Mouse (Mus musculus): ENCODE results near the gene Magi3. TPM values are rescaled to one million over a fixed set of nuclear protein-coding genes. Genes with fewer than 3 reads are reported as not detected.

Magi3 gene
- polyA plus RNA-seq, 1 experiment from 2014 or later, result 2.0 TPM

GRCm38 (mm10) chr3:103987831-103988432, 232.2 kb downstream of the Magi3 start:
- Histone ChIP-seq H3K4me3 (ENCODE audit: low read depth, low read length) (no peak overlapping the region), H3K4me2 (ENCODE audit: low read depth, low read length) (no peak overlapping the region), H3K27me3 (ENCODE audit: insufficient read depth, low read length) (no peaks in the 10 kb centered on the region), H3K36me3 (replicated peaks; ENCODE audit: insufficient read depth, low read length) (peaks cover 25% of the 10 kb centered on the region), H3K9ac (replicated peaks) (no peak overlapping the region), H3K4me1 (ENCODE audit: insufficient read depth) (0 out of 2 replicates have a peak, but pooled peaks cover 2% of the 10 kb centered on the region), H3K9me3 (ENCODE audit: low read length) (no peaks in the 10 kb centered on the region), H3K27ac (ENCODE audit: low read depth) (no peak overlapping the region)
- 68% methylated on average over 5 of the region's 5 CpGs for WGBS (ENCODE audit: insufficient replicate concordance)
- TF ChIP-seq CTCF (IDR thresholded peaks at IDR 0.05; ENCODE audit: low read depth) (no peak), EP300 (IDR thresholded peaks at IDR 0.05; ENCODE audit: low read depth) (no peak)
- DNase-seq (no peak), ATAC-seq (no peak)

GRCm38 (mm10) chr3:103985194-103985593, 235.0 kb downstream of the Magi3 start:
- Histone ChIP-seq H3K27ac (ENCODE audit: low read depth) (no peak overlapping the region), H3K4me3 (ENCODE audit: low read depth, low read length) (no peak overlapping the region), H3K4me2 (ENCODE audit: low read depth, low read length) (no peak overlapping the region), H3K9me3 (ENCODE audit: low read length) (no peaks in the 10 kb centered on the region), H3K36me3 (replicated peaks; ENCODE audit: insufficient read depth, low read length) (peaks cover 11% of the 10 kb centered on the region), H3K4me1 (ENCODE audit: insufficient read depth) (0 out of 2 replicates have a peak, but pooled peaks cover 2% of the 10 kb centered on the region), H3K9ac (replicated peaks) (no peak overlapping the region), H3K27me3 (ENCODE audit: insufficient read depth, low read length) (no peaks in the 10 kb centered on the region)
- TF ChIP-seq EP300 (IDR thresholded peaks at IDR 0.05; ENCODE audit: low read depth), result no peak
- TF ChIP-seq CTCF (IDR thresholded peaks at IDR 0.05; ENCODE audit: low read depth), result no peak
- 58% methylated on average over 2 of the region's 2 CpGs for WGBS (ENCODE audit: insufficient replicate concordance)
- ATAC-seq (peak; percentile 31; the same call in 1 of the 2 replicates), DNase-seq (no peak)

- no peak for TF ChIP-seq EP300 (IDR thresholded peaks at IDR 0.05; ENCODE audit: low read depth)
- no peak for TF ChIP-seq CTCF (IDR thresholded peaks at IDR 0.05; ENCODE audit: low read depth)
Observed at GRCm38 (mm10) chr3:103984556-103984955, 235.6 kb downstream of the Magi3 start.

GRCm38 (mm10) chr3:103971157-103971556, 249.0 kb downstream of the Magi3 start:
- Histone ChIP-seq H3K9ac (replicated peaks) (no peak overlapping the region), H3K9me3 (ENCODE audit: low read length) (no peaks in the 10 kb centered on the region), H3K4me1 (ENCODE audit: insufficient read depth) (peaks cover 8% of the 10 kb centered on the region), H3K27ac (ENCODE audit: low read depth) (no peak overlapping the region), H3K4me3 (ENCODE audit: low read depth, low read length) (no peak overlapping the region), H3K4me2 (ENCODE audit: low read depth, low read length) (no peak overlapping the region), H3K27me3 (ENCODE audit: insufficient read depth, low read length) (no peaks in the 10 kb centered on the region), H3K36me3 (replicated peaks; ENCODE audit: insufficient read depth, low read length) (peaks cover 7% of the 10 kb centered on the region; the same call in 1 of the 2 replicates)
- ATAC-seq (no peak), DNase-seq (no peak)
- TF ChIP-seq EP300 (IDR thresholded peaks at IDR 0.05; ENCODE audit: low read depth) (no peak), CTCF (IDR thresholded peaks at IDR 0.05; ENCODE audit: low read depth) (no peak)
- 92% methylated on average over 2 of the region's 2 CpGs for WGBS (ENCODE audit: insufficient replicate concordance)

More at GRCm38 (mm10) chr3:103984556-103984955, 235.6 kb downstream of the Magi3 start:
- Histone ChIP-seq H3K4me2 (ENCODE audit: low read depth, low read length) (no peak overlapping the region), H3K9ac (replicated peaks) (no peak overlapping the region), H3K4me3 (ENCODE audit: low read depth, low read length) (no peak overlapping the region), H3K9me3 (ENCODE audit: low read length) (no peaks in the 10 kb centered on the region), H3K27me3 (ENCODE audit: insufficient read depth, low read length) (no peaks in the 10 kb centered on the region), H3K27ac (ENCODE audit: low read depth) (no peak overlapping the region), H3K4me1 (ENCODE audit: insufficient read depth) (0 out of 2 replicates have a peak, but pooled peaks cover 2% of the 10 kb centered on the region), H3K36me3 (replicated peaks; ENCODE audit: insufficient read depth, low read length) (peaks cover 11% of the 10 kb centered on the region)
- DNase-seq (no peak), ATAC-seq (peak; percentile 40; the same call in 1 of the 2 replicates)
- WGBS (ENCODE audit: insufficient replicate concordance), result 55% methylated on average over 4 of the region's 4 CpGs

- peaks cover 8% of the 10 kb centered on the region for H3K4me1 ChIP-seq (ENCODE audit: insufficient read depth)
- TF ChIP-seq CTCF (IDR thresholded peaks at IDR 0.05; ENCODE audit: low read depth) (no peak), EP300 (IDR thresholded peaks at IDR 0.05; ENCODE audit: low read depth) (no peak)
- no peak for DNase-seq
- peak overlapping the region; percentile 87 for H3K4me2 ChIP-seq (ENCODE audit: low read depth, low read length)
- H3K27me3 ChIP-seq (ENCODE audit: insufficient read depth, low read length), result no peaks in the 10 kb centered on the region
- 1% methylated on average over 24 of the region's 24 CpGs for WGBS (ENCODE audit: insufficient replicate concordance)
- peak overlapping the region; percentile 99 for H3K4me3 ChIP-seq (ENCODE audit: low read depth, low read length)
- H3K9ac ChIP-seq (replicated peaks), result peak overlapping the region; percentile 93
- peak overlapping the region; percentile 86 for H3K27ac ChIP-seq (ENCODE audit: low read depth)
- H3K36me3 ChIP-seq (replicated peaks; ENCODE audit: insufficient read depth, low read length), result peaks cover 9% of the 10 kb centered on the region
- no peaks in the 10 kb centered on the region for H3K9me3 ChIP-seq (ENCODE audit: low read length)
- peak; percentile 40 for ATAC-seq
Observed at GRCm38 (mm10) chr3:103968701-103969100, 251.5 kb downstream of the Magi3 start.

GRCm38 (mm10) chr3:103967861-103968691, 252.1 kb downstream of the Magi3 start, which contains the start of gene Phtf1:
Phtf1 (plus strand) TSS chr3:103968110.
- ATAC-seq (peak; percentile 97), DNase-seq (peak; percentile 91)
- peaks cover 13% of the 10 kb centered on the region for H3K36me3 ChIP-seq (replicated peaks; ENCODE audit: insufficient read depth, low read length)
- no peaks in the 10 kb centered on the region for H3K9me3 ChIP-seq (ENCODE audit: low read length)
- H3K9ac ChIP-seq (replicated peaks), result peak within 1 kb of the TSS; percentile 93
- peaks cover 8% of the 10 kb centered on the region for H3K4me1 ChIP-seq (ENCODE audit: insufficient read depth)
- H3K4me3 ChIP-seq (ENCODE audit: low read depth, low read length), result peak within 1 kb of the TSS; percentile 99
- peak within 1 kb of the TSS; percentile 87 for H3K4me2 ChIP-seq (ENCODE audit: low read depth, low read length)
- H3K27ac ChIP-seq (ENCODE audit: low read depth), result peak within 1 kb of the TSS; percentile 86
- no peaks in the 10 kb centered on the region for H3K27me3 ChIP-seq (ENCODE audit: insufficient read depth, low read length)
- under 1% methylated on average over 69 of the region's 70 CpGs for WGBS (ENCODE audit: insufficient replicate concordance)
- TF ChIP-seq EP300 (IDR thresholded peaks at IDR 0.05; ENCODE audit: low read depth) (no peak), CTCF (IDR thresholded peaks at IDR 0.05; ENCODE audit: low read depth) (no peak)

All from liver, postnatal 0 days (tissue).